Mouse (Mus musculus) MEL-GATA-1-ER (cell line): ENCODE results near the gene A930033H14Rik.

ENCODE experiments used
- DNase-seq: peaks from one replicate; pipeline ENCODE4 v3.0.0-alpha.2; 2012; ENCODE audit warnings: low read depth; ENCODE audit errors: extremely low read depth

The A930033H14Rik gene

GRCm38 (mm10) chr10:69212542-69213440, at the start of gene A930033H14Rik:
A930033H14Rik (minus strand) TSS chr10:69213098.
- no peak for DNase-seq

GRCm38 (mm10) chr10:69259929-69260328, 47.0 kb upstream of the A930033H14Rik start:
- no peak for DNase-seq

GRCm38 (mm10) chr10:69259161-69259560, 46.3 kb upstream of the A930033H14Rik start:
- DNase-seq: no peak

GRCm38 (mm10) chr10:69258588-69258987, 45.7 kb upstream of the A930033H14Rik start:
- DNase-seq: no peak

GRCm38 (mm10) chr10:69257592-69258133, 44.8 kb upstream of the A930033H14Rik start:
- DNase-seq: no peak

- DNase-seq: no peak
Observed at GRCm38 (mm10) chr10:69255594-69255993, 42.7 kb upstream of the A930033H14Rik start.

GRCm38 (mm10) chr10:69254390-69254847, 41.5 kb upstream of the A930033H14Rik start:
- no peak for DNase-seq

GRCm38 (mm10) chr10:69253686-69254080, 40.8 kb upstream of the A930033H14Rik start:
- DNase-seq: no peak

GRCm38 (mm10) chr10:69253075-69253685, 40.3 kb upstream of the A930033H14Rik start:
- DNase-seq: no peak

- DNase-seq: no peak
Observed at GRCm38 (mm10) chr10:69252112-69253074, 39.5 kb upstream of the A930033H14Rik start.

GRCm38 (mm10) chr10:69251254-69251653, 38.4 kb upstream of the A930033H14Rik start:
- DNase-seq: no peak

GRCm38 (mm10) chr10:69248261-69249160, 35.6 kb upstream of the A930033H14Rik start:
- DNase-seq: no peak

- no peak for DNase-seq
Observed at GRCm38 (mm10) chr10:69247311-69248033, 34.6 kb upstream of the A930033H14Rik start.

GRCm38 (mm10) chr10:69246762-69247161, 33.9 kb upstream of the A930033H14Rik start:
- no peak for DNase-seq

- no peak for DNase-seq
Observed at GRCm38 (mm10) chr10:69245906-69246668, 33.2 kb upstream of the A930033H14Rik start.

GRCm38 (mm10) chr10:69245151-69245550, 32.3 kb upstream of the A930033H14Rik start:
- no peak for DNase-seq

GRCm38 (mm10) chr10:69240530-69240929, 27.6 kb upstream of the A930033H14Rik start:
- no peak for DNase-seq

GRCm38 (mm10) chr10:69238311-69238710, 25.4 kb upstream of the A930033H14Rik start:
- DNase-seq: no peak

GRCm38 (mm10) chr10:69237781-69238180, 24.9 kb upstream of the A930033H14Rik start:
- no peak for DNase-seq
